ENCODE assay signal across 9 mouse cellular contexts in genomic region chr12:118926813-118927281, GRCm38 (mm10). TPM values are rescaled to one million over a fixed set of nuclear protein-coding genes. Genes with fewer than 3 reads are reported as not detected.
DNase-seq lines count a peak whose midpoint lies in the region; ATAC-seq and TF ChIP-seq lines count a peak whose summit lies in the region.
"Had no signal": no experiment of that assay in that cellular context is flagged by ENCODE, and none has a peak within 500 bp of the region (broad histone marks: within the 10 kb centered on the region; RNA-seq: fewer than 3 reads in every experiment).

No protein-coding gene starts in this region.

- TF ChIP-seq CTCF in embryonic fibroblast, embryonic 13.5 days (IDR thresholded peaks at IDR 0.05; ENCODE audit: borderline replicate concordance, insufficient read depth, low read length): 0 out of 2 replicates have a peak, but pooled peaks have one; percentile 5
- peak; percentile 37; the same call in 1 of the 2 replicates for TF ChIP-seq CTCF in liver, embryonic 14.5 days (IDR thresholded peaks at IDR 0.05; ENCODE audit: low read depth)

- peak; percentile 77 for ATAC-seq in hindbrain, embryonic 14.5 days (ENCODE audit: low FRiP score)
- ATAC-seq in liver, embryonic 14.5 days (ENCODE audit: insufficient read depth): no peak

- no peaks in the 10 kb centered on the region for H3K4me1 ChIP-seq in embryonic fibroblast, embryonic 13.5 days (ENCODE audit: control insufficient read depth, insufficient read depth, low read length)
- H3K4me1 ChIP-seq in hindbrain, embryonic 14.5 days (replicated peaks; ENCODE audit: control insufficient read depth, insufficient read depth, low read length): no peaks in the 10 kb centered on the region
- no peaks in the 10 kb centered on the region for H3K4me1 ChIP-seq in liver, embryonic 14.5 days (replicated peaks; ENCODE audit: control insufficient read depth in 2 of 2, insufficient read depth in 2 of 2, low read length in 1 of 2)

- no peak for TF ChIP-seq EP300 in liver, embryonic 14.5 days (IDR thresholded peaks at IDR 0.05; ENCODE audit: low read depth)

- peak overlapping the region; percentile 51; the same call in 1 of the 2 replicates for H3K9ac ChIP-seq in hindbrain, embryonic 14.5 days
- no peak overlapping the region for H3K9ac ChIP-seq in liver, embryonic 14.5 days (replicated peaks)

- H3K4me2 ChIP-seq in hindbrain, embryonic 14.5 days (replicated peaks): peak overlapping the region; percentile 52
- no peak overlapping the region for H3K4me2 ChIP-seq in liver, embryonic 14.5 days (ENCODE audit: low read depth)

- DNase-seq in adrenal gland, adult (ENCODE audit: inconsistent age in 2 of 2, low spot score in 1 of 2): peak; percentile 3 to 49
- no peak for DNase-seq in adrenal gland, postnatal 4 days (ENCODE audit: low spot score in 2 of 2)
- peak; percentile 60 for DNase-seq in ES-CJ7 (ENCODE audit: low read depth, low spot score)
- peak; percentile 81 for DNase-seq in hindbrain, embryonic 14.5 days (ENCODE audit: low spot score)
- DNase-seq in liver, embryonic 14.5 days (ENCODE audit: low read depth in 3 of 3, low spot score in 3 of 3): peak in 2 of 3 experiments; percentile 1 to 4
- DNase-seq in retina, adult 2 months (ENCODE audit: low read depth, low spot score): peak; percentile 16
- DNase-seq in gastrocnemius, adult 8-10 months (ENCODE audit: low spot score in 2 of 2): no peak

- H3K27me3 ChIP-seq in hindbrain, embryonic 14.5 days (ENCODE audit: control insufficient read depth, insufficient read depth, low read length): no peaks in the 10 kb centered on the region
- H3K27me3 ChIP-seq in liver, embryonic 14.5 days (ENCODE audit: control insufficient read depth, insufficient read depth, low read length): no peaks in the 10 kb centered on the region

- no peak overlapping the region for H3K4me3 ChIP-seq in embryonic fibroblast, embryonic 13.5 days (ENCODE audit: insufficient read depth, low read length)
- H3K4me3 ChIP-seq in hindbrain, embryonic 14.5 days (replicated peaks; ENCODE audit: low read length): peak overlapping the region; percentile 7; the same call in 1 of the 2 replicates
- no peak overlapping the region for H3K4me3 ChIP-seq in liver, embryonic 14.5 days (ENCODE audit: insufficient read depth in 1 of 2, low read depth in 2 of 2, low read length in 2 of 2)

- 17% methylated on average over 13 of the region's 13 CpGs for WGBS in hindbrain, embryonic 14.5 days
- 18% methylated on average over 13 of the region's 13 CpGs for WGBS in liver, embryonic 14.5 days (ENCODE audit: insufficient replicate concordance)

- H3K27ac ChIP-seq in embryonic fibroblast, embryonic 13.5 days (ENCODE audit: insufficient read depth, low read length): no peak overlapping the region
- no peak overlapping the region for H3K27ac ChIP-seq in hindbrain, embryonic 14.5 days
- H3K27ac ChIP-seq in liver, embryonic 14.5 days: no peak overlapping the region

- H3K36me3 ChIP-seq in hindbrain, embryonic 14.5 days (replicated peaks; ENCODE audit: control insufficient read depth, insufficient read depth): no peaks in the 10 kb centered on the region
- no peaks in the 10 kb centered on the region for H3K36me3 ChIP-seq in liver, embryonic 14.5 days (replicated peaks; ENCODE audit: control insufficient read depth, insufficient read depth, low read depth)

- no peaks in the 10 kb centered on the region for H3K9me3 ChIP-seq in hindbrain, embryonic 14.5 days (ENCODE audit: control insufficient read depth, low read length)
- H3K9me3 ChIP-seq in liver, embryonic 14.5 days (ENCODE audit: control insufficient read depth, low read length): no peaks in the 10 kb centered on the region

- no peak for TF ChIP-seq POLR2A in embryonic fibroblast, embryonic 13.5 days (IDR thresholded peaks at IDR 0.05; ENCODE audit: low read depth, low read length)

RNA-seq across cellular contexts. Expression of gene Abcb5, which starts 39.4 kb away (rescaled TPM):
- under 1 TPM; 0.48 to 0.76 TPM for total RNA-seq in adrenal gland, postnatal 4 days (2021)
- polyA plus RNA-seq in embryonic fibroblast, embryonic 13.5 days (2011; ENCODE audit: insufficient read length, low read depth, missing spikeins): not detected in 2 replicates
- not detected in 2 replicates for polyA plus RNA-seq in hindbrain, embryonic 14.5 days (2014; fragmentation: Nextera tagmentation; extraction: Ambion mirVana)
- polyA plus RNA-seq in liver, embryonic 14.5 days (2012; rRNA removed): not detected in 2 replicates
- polyA plus RNA-seq in liver, embryonic 14.5 days (2014; fragmentation: Nextera tagmentation; extraction: Ambion mirVana): not detected in 2 replicates
- total RNA-seq in gastrocnemius, adult 8-10 months (2022): not detected
- total RNA-seq: heart, postnatal 14 days had no signal

Comparison
In these comparisons a context has a peak if more than half of its experiments do, and no peak if none do; other contexts are left out.
1. DNase-seq: peak in adrenal gland, adult (2 of 2), ES-CJ7 (single experiment), hindbrain, embryonic 14.5 days (single experiment), liver, embryonic 14.5 days (2 of 3) and retina, adult 2 months (single experiment); none in adrenal gland, postnatal 4 days (0 of 2) and gastrocnemius, adult 8-10 months (0 of 2).